25 mouse cellular contexts compared by ENCODE assay signal in genomic region chr11:46126317-46126716, GRCm38 (mm10). TPM values are rescaled to one million over a fixed set of nuclear protein-coding genes. Genes with fewer than 3 reads are reported as not detected.
DNase-seq lines count a peak whose midpoint lies in the region; ATAC-seq and TF ChIP-seq lines count a peak whose summit lies in the region.
"Had no signal": no experiment of that assay in that cellular context is flagged by ENCODE, and none has a peak within 500 bp of the region (broad histone marks: within the 10 kb centered on the region; RNA-seq: fewer than 3 reads in every experiment).

No protein-coding gene starts in this region.

- H3K27ac ChIP-seq in liver, postnatal 0 days (ENCODE audit: low read depth): peak overlapping the region; percentile 76; the same call in 1 of the 2 replicates
- H3K27ac ChIP-seq in kidney, adult 2 months (ENCODE audit: insufficient read depth, low read depth, low read length): no peak overlapping the region
- H3K27ac ChIP-seq: forebrain, embryonic 10.5 days; forebrain, embryonic 13.5 days; hindbrain, embryonic 12.5 days; hindbrain, embryonic 15.5 days had no signal

- H3K4me1 ChIP-seq in liver, postnatal 0 days (ENCODE audit: insufficient read depth): peaks cover 17% of the 10 kb centered on the region
- H3K4me1 ChIP-seq in kidney, adult 2 months (ENCODE audit: control insufficient read depth, insufficient read depth, low read length): no peaks in the 10 kb centered on the region
- H3K4me1 ChIP-seq: forebrain, embryonic 10.5 days; forebrain, embryonic 13.5 days; hindbrain, embryonic 12.5 days; hindbrain, embryonic 15.5 days had no signal

- no peak overlapping the region for H3K9ac ChIP-seq in liver, postnatal 0 days (replicated peaks)
- H3K9ac ChIP-seq: forebrain, embryonic 13.5 days; hindbrain, embryonic 12.5 days; hindbrain, embryonic 15.5 days had no signal

- TF ChIP-seq CTCF in liver, postnatal 0 days (IDR thresholded peaks at IDR 0.05; ENCODE audit: low read depth): no peak
- TF ChIP-seq CTCF in kidney, adult 2 months (conservative IDR thresholded peaks at IDR 0.05; ENCODE audit: insufficient read depth, insufficient read length, low read depth, low read length): no peak

- no peaks in the 10 kb centered on the region for H3K27me3 ChIP-seq in liver, postnatal 0 days (ENCODE audit: insufficient read depth, low read length)
- H3K27me3 ChIP-seq in splenic B cell, adult 2 months (ENCODE audit: control insufficient read depth, insufficient read depth, low read length, poor library complexity, severe bottlenecking): no peaks in the 10 kb centered on the region
- no peaks in the 10 kb centered on the region for H3K27me3 ChIP-seq in kidney, adult 2 months (replicated peaks; ENCODE audit: control insufficient read depth, insufficient read depth, low read length)
- H3K27me3 ChIP-seq: forebrain, embryonic 13.5 days; hindbrain, embryonic 12.5 days; hindbrain, embryonic 15.5 days; Patski had no signal

- ATAC-seq in liver, postnatal 0 days: no peak
- ATAC-seq: forebrain, embryonic 13.5 days; forebrain, embryonic 16.5 days; Patski had no signal

- no peak for DNase-seq in liver, postnatal 0 days
- DNase-seq in liver: no peak
- DNase-seq in A20 (ENCODE audit: low read depth, low spot score): peak; percentile 82
- DNase-seq in CD4-positive helper T cell, adult 2 months (ENCODE audit: low read depth, low spot score): peak; percentile 34
- DNase-seq in splenic B cell, adult 2 months (ENCODE audit: low read depth, low spot score): peak; percentile 72
- no peak for DNase-seq in kidney, adult 2 months
- no peak for DNase-seq in adrenal gland, postnatal 14 days
- DNase-seq: adrenal gland, adult 2 months; adrenal gland, postnatal 25 days; cerebellum, adult 18-20 months; cerebellum, adult 9-10 months; cerebellum, postnatal 14 days; gastrocnemius, postnatal 10 days; gastrocnemius, postnatal 36 days had no signal

- no peak for TF ChIP-seq POLR2A in kidney, adult 2 months (IDR thresholded peaks at IDR 0.05; ENCODE audit: low read depth, low read length)

- no peak overlapping the region for H3K4me2 ChIP-seq in liver, postnatal 0 days (ENCODE audit: low read depth, low read length)
- H3K4me2 ChIP-seq: forebrain, embryonic 13.5 days; heart, embryonic 11.5 days; hindbrain, embryonic 12.5 days; hindbrain, embryonic 15.5 days had no signal

- 80% methylated on average over 7 of the region's 7 CpGs for WGBS in liver, postnatal 0 days (ENCODE audit: insufficient replicate concordance)
- 87% methylated on average over 7 of the region's 7 CpGs for WGBS in kidney, adult 2 months

- H3K9me3 ChIP-seq in liver, postnatal 0 days (ENCODE audit: low read length): no peaks in the 10 kb centered on the region
- H3K9me3 ChIP-seq: forebrain, embryonic 10.5 days; forebrain, embryonic 13.5 days; G1E; hindbrain, embryonic 12.5 days; hindbrain, embryonic 15.5 days had no signal

- H3K36me3 ChIP-seq in liver, postnatal 0 days (replicated peaks; ENCODE audit: insufficient read depth, low read length): peaks cover 3% of the 10 kb centered on the region; the same call in 1 of the 2 replicates
- peaks cover 9% of the 10 kb centered on the region for H3K36me3 ChIP-seq in splenic B cell, adult 2 months (ENCODE audit: control insufficient read depth, insufficient read depth, low read length, poor library complexity, severe bottlenecking)
- H3K36me3 ChIP-seq in kidney, adult 2 months (ENCODE audit: control insufficient read depth, insufficient read depth, low read length): no peaks in the 10 kb centered on the region
- H3K36me3 ChIP-seq: G1E had no signal

- no peak for TF ChIP-seq EP300 in liver, postnatal 0 days (IDR thresholded peaks at IDR 0.05; ENCODE audit: low read depth)

- no peak overlapping the region for H3K4me3 ChIP-seq in liver, postnatal 0 days (ENCODE audit: low read depth, low read length)
- no peak overlapping the region for H3K4me3 ChIP-seq in kidney, adult 2 months (ENCODE audit: insufficient read depth, low read depth, low read length)
- H3K4me3 ChIP-seq: forebrain, embryonic 10.5 days; forebrain, embryonic 13.5 days; hindbrain, embryonic 12.5 days; hindbrain, embryonic 15.5 days had no signal

RNA-seq across cellular contexts. Expression of gene Nipal4, which starts 40.0 kb away (rescaled TPM):
- polyA plus RNA-seq in liver, postnatal 0 days (2015; fragmentation: Nextera tagmentation; extraction: Ambion mirVana): not detected in 2 replicates
- polyA plus RNA-seq in kidney, adult 2 months (2012; rRNA removed): 0.19 and 0.30 TPM in 2 replicates
- total RNA-seq in adrenal gland, postnatal 14 days (2021): not detected in 2 replicates
- total RNA-seq: adrenal gland, adult 2 months; G1E; gastrocnemius, adult 18-20 months; granulocyte monocyte progenitor cell, adult 5-6 weeks; hematopoietic stem cell, adult 5-6 weeks had no signal
- polyA plus RNA-seq: G1E, Patski had no signal

Comparison
In these comparisons a context has a peak if more than half of its experiments do, and no peak if none do; other contexts are left out.
1. DNase-seq: peak in A20 (single experiment), CD4-positive helper T cell, adult 2 months (single experiment) and splenic B cell, adult 2 months (single experiment); none in liver, postnatal 0 days (single experiment), liver (single experiment), kidney, adult 2 months (single experiment) and adrenal gland, postnatal 14 days (single experiment).